Mouse (Mus musculus) myocyte (in vitro differentiated cells): ENCODE data around the gene Napsa.

Experiments
- CEBPB ChIP-seq: IDR thresholded peaks from 2 replicates; pipeline ENCODE4 v1.6.1; 2011; ENCODE audit warnings: mild to moderate bottlenecking, moderate library complexity; ENCODE audit not compliant: poor library complexity, insufficient read depth, severe bottlenecking
- E2F4 ChIP-seq: IDR thresholded peaks from one replicate; pipeline ENCODE4 v1.6.1; 2011; ENCODE audit warnings: mild to moderate bottlenecking, control low read depth, moderate library complexity; ENCODE audit not compliant: insufficient read depth
- MAX ChIP-seq: IDR thresholded peaks from one replicate; pipeline ENCODE4 v1.6.1; 2011; ENCODE audit warnings: low read depth, mild to moderate bottlenecking, control low read depth
- POLR2A ChIP-seq: IDR thresholded peaks from one replicate; pipeline ENCODE4 v1.6.1; 2011; ENCODE audit warnings: low read depth, mild to moderate bottlenecking, control low read depth, moderate library complexity; ENCODE audit not compliant: insufficient read length
- POLR2AphosphoS2 ChIP-seq: IDR thresholded peaks from one replicate; pipeline ENCODE4 v1.6.1; 2011; ENCODE audit warnings: low read depth, control low read depth; ENCODE audit not compliant: insufficient read length
- REST ChIP-seq: IDR thresholded peaks from one replicate; pipeline ENCODE4 v1.6.1; 2011; ENCODE audit warnings: mild to moderate bottlenecking, control low read depth, moderate library complexity; ENCODE audit not compliant: insufficient read depth, insufficient read length
- SRF ChIP-seq: IDR thresholded peaks from one replicate; pipeline ENCODE4 v1.6.1; 2011; ENCODE audit warnings: low read depth; ENCODE audit not compliant: control insufficient read depth, insufficient read length
- TCF12 ChIP-seq: IDR thresholded peaks from one replicate; pipeline ENCODE4 v1.6.1; 2011; ENCODE audit warnings: mild to moderate bottlenecking, control low read depth; ENCODE audit not compliant: poor library complexity, insufficient read depth, severe bottlenecking
- TCF3 ChIP-seq: IDR thresholded peaks from one replicate; pipeline ENCODE4 v1.6.1; 2011; ENCODE audit warnings: low read depth, control low read depth; ENCODE audit not compliant: insufficient read length
- USF1 ChIP-seq: IDR thresholded peaks from one replicate; pipeline ENCODE4 v1.6.1; 2011; ENCODE audit warnings: low read depth, mild to moderate bottlenecking, control low read depth, moderate library complexity

DNA sequence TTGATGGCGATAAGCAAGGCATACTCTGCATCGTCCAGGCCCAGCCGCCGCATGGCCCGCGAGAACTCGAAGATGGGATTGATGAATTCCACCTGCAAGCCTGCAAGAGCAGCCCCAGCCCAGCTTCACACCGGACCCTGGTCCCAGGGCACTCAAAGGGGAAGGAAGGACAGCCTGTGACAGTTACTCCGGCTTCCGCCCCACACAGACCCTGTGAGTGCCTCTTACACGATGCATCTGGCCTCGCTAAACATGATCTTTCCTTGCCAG lies 21.8 kb upstream of the Napsa start:
- TF ChIP-seq REST: no peak
- TF ChIP-seq POLR2A: no peak
- TF ChIP-seq USF1: no peak
- no peak for TF ChIP-seq MAX
- TF ChIP-seq TCF12: no peak
- no peak for TF ChIP-seq POLR2AphosphoS2
- TF ChIP-seq TCF3: no peak
- TF ChIP-seq SRF: no peak
- no peak for TF ChIP-seq CEBPB
- TF ChIP-seq E2F4: no peak
